Mouse (Mus musculus) splenic B cell, adult 2 months (primary cell): ENCODE measurements at regions not wholly inside any gene's neighbourhood (a gene's known extent, or its start where the extent isn't known, plus 50 kb on each side); places are given as distances from the start of the nearest gene placed in this dataset.

Source experiments
- DNase-seq: peaks from one replicate; pipeline ENCODE4 v3.0.0-alpha.2; 2011; ENCODE audit warnings: low read depth, low spot score
- H3K27me3 ChIP-seq: 2 replicates; pipeline ENCODE4 v1.6.1; 2012; ENCODE audit warnings: mild to moderate bottlenecking, low read length, moderate library complexity, mixed read lengths; ENCODE audit not compliant: control insufficient read depth, poor library complexity, insufficient read depth, severe bottlenecking
- H3K36me3 ChIP-seq: 2 replicates; pipeline ENCODE4 v1.6.1; 2012; ENCODE audit warnings: mild to moderate bottlenecking, low read length, moderate library complexity, mixed read lengths; ENCODE audit not compliant: control insufficient read depth, poor library complexity, insufficient read depth, severe bottlenecking

- no peaks in the 10 kb centered on the region for H3K27me3 ChIP-seq
- DNase-seq: no peak
- no peaks in the 10 kb centered on the region for H3K36me3 ChIP-seq
These were observed 175.1 kb downstream of the Fndc1 start for GRCm38 (mm10) chr17:7652037-7652436.

GRCm38 (mm10) chr17:7650417-7650816, 176.7 kb downstream of the Fndc1 start:
- H3K27me3 ChIP-seq: no peaks in the 10 kb centered on the region
- no peak for DNase-seq
- no peaks in the 10 kb centered on the region for H3K36me3 ChIP-seq

- no peak for DNase-seq
- H3K27me3 ChIP-seq: no peaks in the 10 kb centered on the region
These were observed 182.1 kb downstream of the Fndc1 start for GRCm38 (mm10) chr17:7644857-7645481.

GRCm38 (mm10) chr17:7643640-7644039, 183.5 kb downstream of the Fndc1 start:
- Histone ChIP-seq H3K27me3 (no peaks in the 10 kb centered on the region), H3K36me3 (no peaks in the 10 kb centered on the region)
- no peak for DNase-seq

More at GRCm38 (mm10) chr17:7644857-7645481, 182.1 kb downstream of the Fndc1 start:
- no peaks in the 10 kb centered on the region for H3K36me3 ChIP-seq

- no peaks in the 10 kb centered on the region for H3K27me3 ChIP-seq
- no peak for DNase-seq
These were observed 184.6 kb downstream of the Fndc1 start for GRCm38 (mm10) chr17:7642442-7642887.

GRCm38 (mm10) chr17:7634291-7634664, 192.8 kb downstream of the Fndc1 start:
- no peak for DNase-seq
- H3K27me3 ChIP-seq: no peaks in the 10 kb centered on the region
- H3K36me3 ChIP-seq: no peaks in the 10 kb centered on the region

More at GRCm38 (mm10) chr17:7642442-7642887, 184.6 kb downstream of the Fndc1 start:
- no peaks in the 10 kb centered on the region for H3K36me3 ChIP-seq

- DNase-seq: no peak
- no peaks in the 10 kb centered on the region for H3K36me3 ChIP-seq
- no peaks in the 10 kb centered on the region for H3K27me3 ChIP-seq
These were observed 193.5 kb downstream of the Fndc1 start for GRCm38 (mm10) chr17:7633382-7634290.

- H3K27me3 ChIP-seq: no peaks in the 10 kb centered on the region
- DNase-seq: no peak
- H3K36me3 ChIP-seq: no peaks in the 10 kb centered on the region
These were observed 201.4 kb downstream of the Fndc1 start for GRCm38 (mm10) chr17:7625746-7626145.

- no peak for DNase-seq
- H3K36me3 ChIP-seq: no peaks in the 10 kb centered on the region
These were observed 203.7 kb downstream of the Fndc1 start for GRCm38 (mm10) chr17:7623392-7623791.

GRCm38 (mm10) chr17:7621262-7621661, 205.8 kb downstream of the Fndc1 start:
- H3K36me3 ChIP-seq: no peaks in the 10 kb centered on the region
- DNase-seq: no peak

More at GRCm38 (mm10) chr17:7623392-7623791, 203.7 kb downstream of the Fndc1 start:
- no peaks in the 10 kb centered on the region for H3K27me3 ChIP-seq

GRCm38 (mm10) chr17:7620166-7620565, 206.9 kb downstream of the Fndc1 start:
- Histone ChIP-seq H3K36me3 (no peaks in the 10 kb centered on the region), H3K27me3 (no peaks in the 10 kb centered on the region)
- no peak for DNase-seq

More at GRCm38 (mm10) chr17:7621262-7621661, 205.8 kb downstream of the Fndc1 start:
- no peaks in the 10 kb centered on the region for H3K27me3 ChIP-seq

GRCm38 (mm10) chr17:7619641-7620040, 207.5 kb downstream of the Fndc1 start:
- DNase-seq: no peak
- Histone ChIP-seq H3K36me3 (no peaks in the 10 kb centered on the region), H3K27me3 (no peaks in the 10 kb centered on the region)

- DNase-seq: no peak
- H3K27me3 ChIP-seq: no peaks in the 10 kb centered on the region
- no peaks in the 10 kb centered on the region for H3K36me3 ChIP-seq
These were observed 219.1 kb downstream of the Fndc1 start for GRCm38 (mm10) chr17:7608046-7608445.

GRCm38 (mm10) chr17:7607431-7607830, 219.7 kb downstream of the Fndc1 start:
- DNase-seq: no peak
- no peaks in the 10 kb centered on the region for H3K27me3 ChIP-seq

GRCm38 (mm10) chr17:7604813-7605504, 219.7 kb upstream of the Unc93a2 start:
- no peak for DNase-seq
- Histone ChIP-seq H3K27me3 (no peaks in the 10 kb centered on the region), H3K36me3 (no peaks in the 10 kb centered on the region)

More at GRCm38 (mm10) chr17:7607431-7607830, 219.7 kb downstream of the Fndc1 start:
- no peaks in the 10 kb centered on the region for H3K36me3 ChIP-seq
